Mouse (Mus musculus) megakaryocyte, embryonic 14.5 days (primary cell): ENCODE results near the gene Aff4. TPM values are rescaled to one million over a fixed set of nuclear protein-coding genes. Genes with fewer than 3 reads are reported as not detected.
A peak's percentile ranks its signal among the peaks of the same experiment; 100 is the strongest.

Source experiments
- H3K27me3 ChIP-seq: replicated peaks from 2 replicates; pipeline ENCODE3; 2012; ENCODE audit warnings: inconsistent platforms
- H3K36me3 ChIP-seq: replicated peaks from 2 replicates; pipeline ENCODE3; 2012; ENCODE audit warnings: low read length, inconsistent platforms, mixed read lengths
- H3K4me1 ChIP-seq: 2 replicates; pipeline ENCODE4 v1.6.1; 2012; ENCODE audit warnings: inconsistent platforms
- H3K4me3 ChIP-seq: replicated peaks from 2 replicates; pipeline ENCODE3; 2012; ENCODE audit warnings: moderate library complexity, mild to moderate bottlenecking, inconsistent platforms
- H3K9me3 ChIP-seq: 2 replicates; pipeline ENCODE4 v1.6.1; 2012; ENCODE audit warnings: inconsistent platforms
- FLI1 ChIP-seq: IDR thresholded peaks from 2 replicates; pipeline ENCODE4 v1.6.1; 2012; ENCODE audit warnings: low read length, inconsistent platforms, mixed read lengths
- GATA1 ChIP-seq: IDR thresholded peaks from 3 replicates; pipeline ENCODE4 v1.6.1; 2012; ENCODE audit warnings: mixed read lengths, low read length, inconsistent platforms, borderline replicate concordance
- polyA plus RNA-seq: library from polyadenylated mRNA; stranded (reverse); fragments of >175 nt; gene quantifications from 2 replicates; pipeline ENCODE4 v1.2.3, GENCODE M21; 2012; ENCODE audit warnings: low replicate concordance; ENCODE audit not compliant: insufficient read depth

The Aff4 gene
- polyA plus RNA-seq, 1 experiment = 2.3 TPM

DNA sequence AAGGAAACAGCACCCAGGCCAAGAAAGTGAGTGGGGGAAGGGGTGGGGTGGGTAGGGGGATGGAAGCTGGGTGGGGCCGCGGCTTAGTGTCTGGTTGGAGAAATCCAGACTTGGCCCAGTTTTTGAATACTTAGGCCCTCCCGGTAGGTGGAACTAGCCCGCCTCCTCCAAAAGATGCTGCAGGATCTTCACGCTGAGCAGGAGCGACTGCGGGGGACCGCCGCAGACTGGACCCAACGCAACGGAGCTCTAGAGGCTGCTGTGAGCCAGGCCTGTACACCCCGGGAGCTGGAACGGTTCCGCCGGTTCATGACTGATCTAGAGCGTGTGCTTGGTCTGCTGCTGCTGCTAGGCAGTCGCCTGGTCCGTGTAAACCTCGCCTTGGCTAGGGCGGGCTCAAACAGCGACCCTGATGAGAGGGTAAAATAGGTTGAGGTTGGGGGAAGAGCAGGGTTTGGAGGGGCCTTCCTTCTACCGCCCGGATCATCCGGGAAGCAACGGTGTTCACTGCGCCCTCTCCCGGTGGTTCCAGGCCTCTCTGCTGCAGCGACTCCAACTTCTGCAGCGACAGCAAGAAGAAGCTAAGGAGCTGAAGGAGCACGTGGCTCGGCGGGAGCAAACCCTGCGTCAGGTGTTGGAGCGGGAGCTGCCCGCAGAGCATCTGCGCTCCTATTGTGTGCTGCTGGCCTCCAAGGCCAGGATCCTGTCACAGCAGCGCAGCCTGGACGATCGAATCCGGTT is 115.8 kb downstream of the Aff4 start:
- H3K36me3 ChIP-seq = no peaks in the 10 kb centered on the region
- H3K4me1 ChIP-seq = peaks cover 44% of the 10 kb centered on the region
- no peak for TF ChIP-seq GATA1
- no peak for TF ChIP-seq FLI1
- H3K4me3 ChIP-seq = peak overlapping the region; percentile 85
- peaks cover 91% of the 10 kb centered on the region for H3K27me3 ChIP-seq
- H3K9me3 ChIP-seq = peaks cover 5% of the 10 kb centered on the region

DNA sequence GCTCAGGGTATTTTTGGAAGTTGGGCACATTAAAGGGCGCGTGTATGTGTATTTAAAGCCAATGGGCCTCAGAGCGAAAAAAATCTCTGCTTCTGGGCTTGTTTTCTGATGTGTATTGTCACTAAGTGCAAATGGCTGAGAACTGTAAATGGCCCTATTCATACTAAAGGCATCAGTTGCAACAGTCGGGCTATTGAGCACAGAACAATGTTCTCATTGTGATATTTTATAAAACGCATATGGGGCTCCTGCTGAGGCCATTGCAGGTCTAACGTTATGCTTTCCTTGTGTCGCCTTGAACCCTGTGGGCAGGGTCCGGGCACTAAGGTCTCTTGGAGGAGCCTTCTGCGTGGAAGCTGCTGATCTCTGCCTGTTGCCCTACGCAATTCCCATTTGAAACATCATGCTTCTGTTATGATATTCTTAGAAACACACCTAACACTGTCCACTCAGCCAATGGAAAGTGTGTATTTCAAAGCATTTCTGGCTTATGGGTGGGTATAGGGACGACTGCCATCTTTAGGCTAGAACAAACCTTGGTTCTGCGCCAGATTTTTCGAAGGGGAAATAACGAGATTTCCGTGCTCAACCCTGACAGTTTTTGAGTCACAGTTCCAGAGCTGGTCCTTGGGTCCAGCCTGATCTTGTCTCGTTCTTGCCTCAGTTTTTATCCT is 118.8 kb downstream of the Aff4 start:
- peaks cover 33% of the 10 kb centered on the region for H3K4me1 ChIP-seq
- no peaks in the 10 kb centered on the region for H3K36me3 ChIP-seq
- peaks cover 10% of the 10 kb centered on the region for H3K9me3 ChIP-seq
- H3K27me3 ChIP-seq = peaks cover 83% of the 10 kb centered on the region
- no peak overlapping the region for H3K4me3 ChIP-seq
- no peak for TF ChIP-seq FLI1
- TF ChIP-seq GATA1 = no peak

- Histone ChIP-seq H3K9me3 (peaks cover 5% of the 10 kb centered on the region), H3K4me3 (peak within 1 kb of the TSS; percentile 59), H3K36me3 (no peaks in the 10 kb centered on the region), H3K4me1 (peaks cover 33% of the 10 kb centered on the region), H3K27me3 (peaks cover 82% of the 10 kb centered on the region)
- TF ChIP-seq FLI1 (no peak), GATA1 (no peak)
Observed at GRCm38 (mm10) chr11:53469968-53470695, 119.5 kb downstream of the Aff4 start, which contains the start of gene Gm9837. TSS of gene Gm9837 (minus strand) at chr11:53470479.

Other genes starting within 250 kb of the Aff4 start
- 16.7 and 34.7 TPM in 2 replicates for gene Hspa4, start 50.4 kb upstream of the Aff4 start, polyA plus RNA-seq
- gene Zcchc10, start 26.2 kb upstream of the Aff4 start, polyA plus RNA-seq = 1.5 and 1.9 TPM in 2 replicates
- gene Leap2, start 72.3 kb downstream of the Aff4 start, polyA plus RNA-seq = not detected in 2 replicates
- gene Uqcrq, start 80.0 kb downstream of the Aff4 start, polyA plus RNA-seq = 84.7 and 161 TPM in 2 replicates
- 0.77 TPM in 1 of 2 replicates, not detected in the other for gene Gdf9, start 80.2 kb downstream of the Aff4 start, polyA plus RNA-seq
- gene Gm10447, start 106.3 kb downstream of the Aff4 start, polyA plus RNA-seq = not detected in 2 replicates
- 0.07 TPM in 1 of 2 replicates, not detected in the other for gene Shroom1, start 106.4 kb downstream of the Aff4 start, polyA plus RNA-seq
- not detected in 2 replicates for gene Gm9837, start 119.6 kb downstream of the Aff4 start, polyA plus RNA-seq
- gene Gm9945, start 129.3 kb downstream of the Aff4 start, polyA plus RNA-seq = not detected in 2 replicates
- not detected in 2 replicates for gene Sowaha, start 129.4 kb downstream of the Aff4 start, polyA plus RNA-seq
- 13.7 and 26.6 TPM in 2 replicates for gene Sept8, start 168.4 kb downstream of the Aff4 start, polyA plus RNA-seq
- gene Kif3a, start 216.5 kb downstream of the Aff4 start, polyA plus RNA-seq = 1.6 and 5.8 TPM in 2 replicates